Mouse (Mus musculus) intestine, embryonic 14.5 days (tissue): ENCODE data around the gene Rnf41. TPM values are rescaled to one million over a fixed set of nuclear protein-coding genes. Genes with fewer than 3 reads are reported as not detected.
A peak's percentile ranks its signal among the peaks of the same experiment; 100 is the strongest.

Source experiments
- ATAC-seq: fragments of 200-750 bp; cut with Nextera tagmentation; replicated peaks from 2 replicates; pipeline ENCODE4 v1.8.0; 2017; ENCODE audit warnings: low read depth, moderate number of reproducible peaks, moderate TSS enrichment, moderate library complexity; ENCODE audit not compliant: low FRiP score, low TSS enrichment
- DNase-seq: peaks from one replicate; pipeline ENCODE4 v3.0.0-alpha.2; 2018; ENCODE audit warnings: low spot score
- H3K27ac ChIP-seq: fragments of 300-500 bp; sonication (generic); 2 replicates; pipeline ENCODE4 v1.5.1; 2014; ENCODE audit warnings: low read depth, mild to moderate bottlenecking, control low read depth
- H3K27me3 ChIP-seq: fragments of 300-500 bp; sonication (generic); replicated peaks from 2 replicates; pipeline ENCODE4 v1.6.1; 2014; ENCODE audit warnings: low read length, control low read depth; ENCODE audit not compliant: control insufficient read depth, insufficient read depth
- H3K36me3 ChIP-seq: fragments of 300-500 bp; sonication (generic); 2 replicates; pipeline ENCODE4 v1.6.1; 2014; ENCODE audit warnings: low read length, control low read depth; ENCODE audit not compliant: control insufficient read depth, insufficient read depth
- H3K4me1 ChIP-seq: fragments of 300-500 bp; sonication (generic); replicated peaks from 2 replicates; pipeline ENCODE4 v1.6.1; 2014; ENCODE audit warnings: low read length, control low read depth, mixed read lengths; ENCODE audit not compliant: control insufficient read depth, insufficient read depth
- H3K4me2 ChIP-seq: fragments of 300-500 bp; sonication (generic); 2 replicates; pipeline ENCODE4 v1.6.1; 2014; ENCODE audit warnings: low read length
- H3K4me3 ChIP-seq: fragments of 300-500 bp; sonication (generic); 2 replicates; pipeline ENCODE4 v1.5.1; 2014; ENCODE audit warnings: low read depth, low read length, control low read depth, mixed read lengths
- H3K9ac ChIP-seq: fragments of 300-500 bp; sonication (generic); 2 replicates; pipeline ENCODE4 v1.6.1; 2014; ENCODE audit warnings: mild to moderate bottlenecking, low read length
- H3K9me3 ChIP-seq: fragments of 300-500 bp; sonication (generic); 2 replicates; pipeline ENCODE4 v1.6.1; 2016; ENCODE audit warnings: low read length, control low read depth; ENCODE audit not compliant: control insufficient read depth
- WGBS: fragments of 180-500 bp; shearing (Covaris S2); extraction: QIAGEN DNeasy Blood & Tissue Kit; methylation state at CpG from one replicate; pipeline ENCODE4 v1.1.7; 2014; 5-methylcytosine and 5-hydroxymethylcytosine counted together
- polyA plus RNA-seq: library from polyadenylated mRNA; unstranded; fragments of >200 nt; fragmentation: Nextera tagmentation; extraction: Ambion mirVana; gene quantifications from 2 replicates; pipeline ENCODE4 v1.2.1, GENCODE M21; 2014

Gene Rnf41
- polyA plus RNA-seq, 1 experiment from 2014 or later: 30.5 TPM

DNA sequence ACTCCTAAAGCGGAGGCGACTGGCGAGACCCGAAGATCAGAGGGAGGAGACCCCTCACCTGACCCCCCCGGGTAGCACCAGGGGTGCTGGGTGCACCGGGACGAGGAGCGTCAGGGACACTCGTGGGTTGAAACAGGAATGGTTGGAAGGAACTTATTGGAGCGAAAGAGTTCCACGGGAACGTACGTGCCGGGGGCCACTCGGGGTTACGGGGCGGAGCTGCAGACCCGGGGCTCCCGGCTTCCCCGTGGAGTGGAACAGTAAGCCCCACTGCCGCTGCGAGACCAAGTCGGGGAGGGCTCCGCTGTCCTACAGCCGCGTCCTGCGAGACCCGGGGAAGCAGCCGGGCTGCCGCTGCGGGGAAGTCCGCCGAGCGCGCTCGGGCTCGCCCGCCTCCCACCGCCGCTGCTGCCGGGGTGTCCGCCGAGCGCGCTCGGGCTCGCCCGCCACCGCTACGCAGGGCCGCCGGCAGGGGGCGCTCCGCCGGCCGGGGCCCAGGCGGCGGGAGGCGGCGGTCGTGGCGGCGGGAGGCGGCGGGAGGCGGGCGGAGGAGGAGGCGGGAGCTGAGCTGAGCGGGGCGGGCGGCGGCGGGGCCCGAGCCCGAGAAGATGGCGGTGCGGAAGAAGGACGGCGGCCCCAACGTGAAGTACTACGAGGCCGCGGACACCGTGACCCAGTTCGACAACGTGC lies 47.4 kb downstream of the Rnf41 start, which contains the start of gene Smarcc2:
Smarcc2 (plus strand) TSS at position 530 of the 690 bp plus-strand sequence.
- 0% methylated on average over 67 of the region's 86 CpGs for WGBS
- peaks cover 31% of the 10 kb centered on the region for H3K36me3 ChIP-seq
- no peaks in the 10 kb centered on the region for H3K27me3 ChIP-seq
- peak within 1 kb of the TSS; percentile 87 for H3K4me3 ChIP-seq
- peaks cover 15% of the 10 kb centered on the region for H3K4me1 ChIP-seq
- ATAC-seq (peak; percentile 76), DNase-seq (peak; percentile 88)
- no peaks in the 10 kb centered on the region for H3K9me3 ChIP-seq
- peak within 1 kb of the TSS; percentile 93 for H3K27ac ChIP-seq
- peak within 1 kb of the TSS; percentile 78 for H3K4me2 ChIP-seq
- H3K9ac ChIP-seq: peak within 1 kb of the TSS; percentile 88

GRCm38 (mm10) chr10:128459409-128460269 lies 48.2 kb downstream of the Rnf41 start:
- under 1% methylated on average over 39 of the region's 67 CpGs for WGBS
- Histone ChIP-seq H3K4me1 (peaks cover 15% of the 10 kb centered on the region), H3K4me2 (peak overlapping the region; percentile 78), H3K36me3 (peaks cover 39% of the 10 kb centered on the region), H3K4me3 (peak overlapping the region; percentile 87), H3K9me3 (no peaks in the 10 kb centered on the region), H3K27ac (peak overlapping the region; percentile 93), H3K9ac (peak overlapping the region; percentile 88), H3K27me3 (no peaks in the 10 kb centered on the region)
- DNase-seq (peak; percentile 79), ATAC-seq (peak; percentile 73)

- DNase-seq (peak; percentile 62), ATAC-seq (no peak)
- WGBS: 2% methylated on average over 5 of the region's 5 CpGs
- Histone ChIP-seq H3K4me2 (peak overlapping the region; percentile 78), H3K9ac (peak overlapping the region; percentile 88), H3K27ac (peak overlapping the region; percentile 9; the same call in 1 of the 2 replicates), H3K9me3 (no peaks in the 10 kb centered on the region), H3K4me1 (peaks cover 15% of the 10 kb centered on the region), H3K36me3 (peaks cover 45% of the 10 kb centered on the region), H3K27me3 (no peaks in the 10 kb centered on the region), H3K4me3 (peak overlapping the region; percentile 87)
Observed at GRCm38 (mm10) chr10:128460270-128460630, 48.8 kb downstream of the Rnf41 start.

DNA sequence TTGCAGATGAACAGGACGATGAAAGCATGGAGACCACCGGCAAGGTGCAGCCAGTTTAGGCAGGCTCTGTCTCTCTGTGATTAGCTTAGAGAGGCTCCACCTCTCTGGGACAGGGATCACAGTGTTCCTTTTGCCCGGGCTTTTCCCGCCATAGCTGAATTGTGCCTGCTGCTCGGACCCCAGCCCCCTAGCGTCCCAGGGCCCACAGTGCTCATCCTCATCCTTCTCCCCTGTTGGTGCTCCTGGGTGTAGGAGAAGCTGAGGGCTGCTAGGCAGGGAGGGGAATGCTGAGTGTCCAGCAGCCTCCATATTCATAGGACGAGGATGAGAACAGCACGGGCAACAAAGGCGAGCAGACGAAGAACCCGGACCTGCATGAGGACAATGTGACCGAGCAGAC lies 62.9 kb downstream of the Rnf41 start:
- ATAC-seq (no peak), DNase-seq (no peak)
- H3K4me1 ChIP-seq: no peaks in the 10 kb centered on the region
- 91% methylated on average over 12 of the region's 12 CpGs for WGBS
- H3K4me3 ChIP-seq: no peak overlapping the region
- no peak overlapping the region for H3K4me2 ChIP-seq
- H3K27ac ChIP-seq: no peak overlapping the region
- H3K9ac ChIP-seq: no peak overlapping the region
- H3K27me3 ChIP-seq: no peaks in the 10 kb centered on the region
- peaks cover 93% of the 10 kb centered on the region for H3K36me3 ChIP-seq
- H3K9me3 ChIP-seq: no peaks in the 10 kb centered on the region

GRCm38 (mm10) chr10:128486370-128486769 lies 74.9 kb downstream of the Rnf41 start:
- Histone ChIP-seq H3K27me3 (no peaks in the 10 kb centered on the region), H3K27ac (no peak overlapping the region), H3K36me3 (peaks cover 90% of the 10 kb centered on the region), H3K9me3 (no peaks in the 10 kb centered on the region), H3K4me3 (no peak overlapping the region), H3K9ac (no peak overlapping the region), H3K4me1 (peaks cover 5% of the 10 kb centered on the region; the same call in 1 of the 2 replicates), H3K4me2 (no peak overlapping the region)
- no peak for DNase-seq
- no peak for ATAC-seq
- WGBS: 84% methylated on average over 7 of the region's 7 CpGs

- H3K4me2 ChIP-seq: no peak overlapping the region
- H3K36me3 ChIP-seq: peaks cover 83% of the 10 kb centered on the region
- no peaks in the 10 kb centered on the region for H3K27me3 ChIP-seq
- peaks cover 14% of the 10 kb centered on the region; the same call in 1 of the 2 replicates for H3K4me1 ChIP-seq
- DNase-seq (no peak), ATAC-seq (no peak)
- H3K27ac ChIP-seq: peak overlapping the region; percentile 33; the same call in 1 of the 2 replicates
- no peaks in the 10 kb centered on the region for H3K9me3 ChIP-seq
- no peak overlapping the region for H3K9ac ChIP-seq
- H3K4me3 ChIP-seq: no peak overlapping the region
- 90% methylated on average over 22 of the region's 22 CpGs for WGBS
Observed at GRCm38 (mm10) chr10:128487861-128488712, 76.6 kb downstream of the Rnf41 start.

- no peak for ATAC-seq
- H3K4me2 ChIP-seq: no peak overlapping the region
- peaks cover 14% of the 10 kb centered on the region; the same call in 1 of the 2 replicates for H3K4me1 ChIP-seq
- no peak overlapping the region for H3K4me3 ChIP-seq
- H3K9ac ChIP-seq: no peak overlapping the region
- H3K27me3 ChIP-seq: no peaks in the 10 kb centered on the region
- H3K36me3 ChIP-seq: peaks cover 76% of the 10 kb centered on the region
- no peak for DNase-seq
- no peaks in the 10 kb centered on the region for H3K9me3 ChIP-seq
- WGBS: 70% methylated on average over 4 of the region's 4 CpGs
- H3K27ac ChIP-seq: peak overlapping the region; percentile 33
Observed at GRCm38 (mm10) chr10:128488776-128489175, 77.3 kb downstream of the Rnf41 start.

DNA sequence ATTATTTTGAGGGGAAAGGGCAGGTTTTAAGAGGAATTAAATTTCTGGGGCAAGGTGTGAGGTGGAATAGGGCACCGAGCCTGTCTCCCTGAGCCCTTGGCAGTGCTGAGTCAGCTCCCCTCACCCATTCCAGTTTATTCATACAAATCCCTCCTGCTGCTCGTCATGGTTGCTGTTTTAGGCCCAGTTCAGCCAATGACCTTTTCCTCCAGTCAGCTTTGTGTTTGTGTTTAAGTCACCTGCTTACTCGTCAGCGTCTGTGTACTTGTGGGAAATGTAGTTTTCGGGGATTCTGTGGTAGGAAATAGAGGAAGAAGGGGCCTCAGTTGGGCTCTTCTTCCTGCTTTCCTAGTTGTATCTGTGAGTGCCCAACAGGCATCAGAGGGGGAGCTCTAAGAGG lies 77.9 kb downstream of the Rnf41 start:
- H3K9me3 ChIP-seq: no peaks in the 10 kb centered on the region
- DNase-seq: no peak
- H3K4me1 ChIP-seq: peaks cover 15% of the 10 kb centered on the region
- peaks cover 70% of the 10 kb centered on the region for H3K36me3 ChIP-seq
- H3K27ac ChIP-seq: peak overlapping the region; percentile 95
- H3K4me2 ChIP-seq: peak overlapping the region; percentile 31; the same call in 1 of the 2 replicates
- H3K4me3 ChIP-seq: no peak overlapping the region
- WGBS: 37% methylated on average over 5 of the region's 5 CpGs
- no peaks in the 10 kb centered on the region for H3K27me3 ChIP-seq
- ATAC-seq: no peak
- peak overlapping the region; percentile 20; the same call in 1 of the 2 replicates for H3K9ac ChIP-seq
